Mouse (Mus musculus) lung, adult 18-20 months (tissue): ENCODE measurements around the gene Ccdc85b.
A peak's percentile ranks its signal among the peaks of the same experiment; 100 is the strongest.

Experiments
- DNase-seq, 2 experiments: peaks; one replicate each; pipeline ENCODE4 v3.0.0; 2022; ENCODE audit warnings: mixed read lengths in 2 of 2

Gene Ccdc85b

DNA sequence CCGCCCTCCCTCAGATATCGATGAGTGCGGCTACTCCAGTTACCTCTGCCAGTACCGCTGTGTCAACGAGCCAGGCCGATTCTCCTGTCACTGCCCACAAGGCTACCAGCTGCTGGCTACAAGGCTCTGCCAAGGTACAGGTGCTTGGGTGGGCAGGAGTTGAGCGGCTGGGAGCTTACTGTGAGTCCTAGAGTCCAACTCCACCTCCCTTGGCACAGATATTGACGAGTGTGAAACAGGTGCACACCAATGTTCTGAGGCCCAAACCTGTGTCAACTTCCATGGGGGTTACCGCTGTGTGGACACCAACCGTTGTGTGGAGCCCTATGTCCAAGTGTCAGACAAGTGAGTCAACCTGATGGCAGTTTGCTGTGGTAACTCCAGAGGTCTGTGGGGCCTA is 22.3 kb upstream of the Ccdc85b start:
- no peak for DNase-seq

DNA sequence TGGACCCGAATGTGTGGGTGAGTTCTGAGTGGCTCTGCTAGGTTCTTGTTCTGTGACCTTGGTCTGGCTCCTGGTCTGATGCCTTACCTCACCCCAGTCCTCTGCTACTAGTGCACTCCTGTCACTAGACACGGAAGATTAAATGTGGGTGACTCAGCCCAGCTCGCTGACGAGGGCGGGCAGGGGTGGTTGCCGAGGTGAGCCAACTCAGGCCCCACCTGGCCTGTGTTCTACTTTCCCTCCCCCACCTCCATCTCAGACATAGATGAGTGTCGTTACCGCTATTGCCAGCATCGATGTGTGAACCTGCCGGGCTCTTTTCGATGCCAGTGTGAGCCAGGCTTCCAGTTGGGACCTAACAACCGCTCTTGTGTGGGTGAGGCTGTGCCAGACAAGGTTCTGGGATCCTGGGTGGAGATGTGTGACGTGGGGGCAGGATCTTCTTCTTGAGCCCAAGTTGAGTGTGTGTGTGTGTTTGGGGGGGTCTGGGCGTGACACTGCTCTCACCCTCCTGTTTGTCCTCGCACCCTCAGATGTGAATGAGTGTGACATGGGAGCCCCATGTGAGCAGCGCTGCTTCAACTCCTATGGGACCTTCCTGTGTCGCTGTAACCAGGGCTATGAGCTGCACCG is 20.1 kb upstream of the Ccdc85b start:
- DNase-seq = no peak

DNA sequence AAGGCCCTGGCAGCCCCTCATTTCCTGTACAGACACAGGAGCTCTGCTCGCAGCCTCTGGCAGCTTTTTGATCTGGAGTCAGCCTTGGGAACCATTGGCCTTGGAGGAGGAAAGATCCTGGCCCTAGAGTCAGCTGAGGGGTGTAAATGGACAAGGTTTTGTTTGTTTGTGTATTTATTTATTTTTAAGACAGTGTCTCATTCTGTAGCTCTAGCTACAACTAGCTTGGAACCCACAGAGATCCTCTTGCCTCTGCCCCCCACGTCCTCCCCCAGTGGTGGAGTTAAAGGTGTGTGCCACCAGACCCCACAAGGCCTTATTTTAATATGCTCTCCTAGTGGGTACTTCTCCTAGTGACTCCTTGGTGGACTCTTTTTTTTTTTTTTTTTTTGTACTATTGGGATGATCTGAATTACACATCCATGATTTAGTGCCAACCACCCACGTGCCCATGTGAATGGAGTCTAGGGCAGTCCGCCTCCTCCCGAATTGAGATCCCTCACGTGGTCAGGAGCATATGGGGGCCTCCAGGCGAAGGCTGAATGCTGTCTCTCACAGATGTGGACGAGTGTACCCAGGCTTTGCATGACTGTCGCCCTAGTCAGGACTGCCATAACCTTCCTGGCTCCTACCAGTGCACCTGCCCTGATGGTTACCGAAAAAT is 19.4 kb upstream of the Ccdc85b start:
- DNase-seq = no peak

DNA sequence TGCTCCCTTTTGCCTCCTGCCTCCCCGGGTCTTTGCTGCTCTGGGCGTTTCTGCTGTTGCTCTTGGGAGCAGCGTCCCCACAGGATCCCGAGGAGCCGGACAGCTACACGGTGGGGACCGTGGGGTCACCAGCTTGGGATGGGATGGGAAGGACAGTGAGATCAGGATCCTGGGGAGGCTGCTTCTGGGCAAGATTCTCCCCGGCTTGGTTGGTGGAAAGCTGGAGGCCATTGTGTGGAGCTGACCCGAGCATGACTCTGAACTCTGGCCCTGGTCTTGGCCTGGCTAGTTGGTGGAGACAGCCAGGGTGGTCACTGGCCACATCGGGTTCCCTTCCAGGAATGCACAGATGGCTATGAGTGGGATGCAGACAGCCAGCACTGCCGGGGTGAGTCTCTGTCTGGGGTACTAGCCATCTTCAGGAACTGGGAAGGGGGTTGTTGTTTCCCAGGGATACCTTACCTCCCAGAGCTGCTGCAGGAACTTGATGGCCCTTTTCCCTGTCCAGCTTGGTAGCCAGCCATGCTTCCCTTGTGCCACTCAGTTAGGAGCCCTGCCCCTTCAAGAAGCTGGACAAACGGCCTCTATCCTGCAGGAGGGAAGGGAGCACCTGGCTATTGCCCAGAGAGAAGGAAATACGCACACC is 17.5 kb upstream of the Ccdc85b start:
- no peak for DNase-seq

DNA sequence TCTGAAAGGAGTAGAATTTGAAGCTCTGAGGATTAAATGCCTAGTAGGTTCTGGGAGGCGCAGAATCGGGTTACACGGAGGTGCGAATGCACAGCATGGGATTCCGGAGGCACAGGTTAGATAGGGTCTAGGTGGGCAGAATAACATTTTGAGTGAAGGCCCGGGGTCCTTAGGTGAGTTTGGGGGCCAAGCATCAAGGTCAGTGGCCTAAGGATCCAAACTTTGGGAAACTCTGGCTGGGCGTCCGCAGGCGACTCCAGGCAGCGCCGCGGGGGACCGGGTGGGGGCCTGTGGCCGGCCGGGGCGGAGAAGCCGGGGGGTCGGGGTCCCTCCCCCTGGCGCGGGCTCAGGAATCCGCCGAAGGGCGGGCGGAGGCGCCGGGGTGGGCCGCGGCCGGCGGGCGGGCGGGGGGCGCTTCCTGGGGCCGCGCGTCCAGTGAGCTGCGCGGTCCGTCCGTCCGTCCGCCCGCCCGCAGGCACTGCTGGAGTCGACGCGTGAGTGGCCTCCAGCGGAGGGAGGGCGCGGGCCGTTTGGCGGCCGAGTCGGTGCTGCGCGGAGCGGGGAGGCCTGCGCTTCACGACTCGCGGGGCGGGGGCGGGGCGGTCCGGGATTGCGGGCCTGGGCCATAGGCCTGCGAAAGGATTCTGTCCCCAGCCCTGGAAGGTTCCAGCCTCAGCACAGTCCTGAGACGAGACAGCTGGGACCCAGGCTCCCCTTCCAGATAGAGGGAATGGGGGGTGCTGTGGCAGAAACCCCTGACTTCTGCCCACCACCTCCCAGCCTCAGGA is 16.8 kb upstream of the Ccdc85b start:
- peak in 1 of 2 experiments; percentile 51 for DNase-seq

- DNase-seq = peak; percentile 92 to 95
Observed at GRCm38 (mm10) chr19:5473720-5474119, 16.0 kb upstream of the Ccdc85b start, which contains the start of gene Efemp2. TSS of gene Efemp2 (plus strand) at chr19:5473954.

DNA sequence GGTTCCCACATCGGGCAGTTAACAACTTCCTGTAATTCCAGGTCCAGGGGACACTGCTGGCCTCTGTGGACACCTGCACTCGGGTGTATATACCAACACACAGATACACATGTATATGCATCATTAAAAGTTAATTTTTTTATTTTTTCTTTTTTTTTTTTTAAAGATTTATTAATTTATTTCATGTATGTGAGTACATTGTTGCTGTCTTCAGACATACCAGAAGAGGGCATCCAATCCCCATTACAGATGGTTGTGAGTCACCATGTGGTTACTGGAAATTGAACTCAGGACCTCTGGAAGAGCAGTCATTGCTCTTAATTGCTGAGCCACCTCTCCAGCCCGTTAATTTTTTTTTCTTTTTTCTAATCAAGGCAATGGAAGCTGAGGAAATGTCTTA is 15.2 kb upstream of the Ccdc85b start:
- no peak for DNase-seq

DNA sequence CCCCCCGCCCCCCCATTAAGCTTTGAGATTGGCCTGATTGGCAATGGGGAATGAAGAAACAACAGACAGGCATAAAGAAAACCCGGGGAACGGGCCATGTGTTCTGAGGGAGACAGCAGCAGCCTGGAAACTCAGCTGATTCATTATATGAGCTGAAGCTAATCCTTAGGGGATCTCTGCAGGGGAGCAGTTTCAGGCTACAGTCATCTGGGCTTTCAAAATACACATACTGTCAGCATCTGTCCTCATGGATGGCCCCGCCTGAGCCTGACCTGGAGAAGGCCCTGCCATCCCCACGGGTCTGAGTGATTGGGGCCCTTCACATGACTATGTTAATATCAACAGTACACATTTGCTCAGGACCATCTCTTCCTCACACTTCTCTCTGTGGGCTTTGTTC is 14.2 kb upstream of the Ccdc85b start:
- DNase-seq = no peak

DNA sequence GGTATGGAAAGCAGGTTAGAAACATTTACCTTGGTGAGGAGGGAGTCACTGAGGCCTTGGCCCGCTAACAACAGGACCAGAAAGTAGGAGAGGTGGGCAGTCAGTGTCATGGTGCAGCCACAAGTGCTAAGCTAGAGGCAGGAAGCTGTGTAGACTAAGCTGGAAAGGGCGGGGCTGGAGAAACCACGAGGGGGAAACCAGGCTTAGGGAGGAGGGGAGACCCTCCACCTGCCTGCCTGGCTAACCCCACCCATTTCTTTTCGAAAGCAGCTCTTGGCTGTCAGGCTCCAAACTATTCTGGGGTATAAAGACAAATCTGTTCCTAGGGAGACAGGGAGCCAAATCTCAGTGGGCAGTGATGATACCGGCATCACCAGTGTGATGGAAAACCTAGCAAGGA is 10.7 kb upstream of the Ccdc85b start, which contains the start of gene Ctsw:
TSS of gene Ctsw (minus strand) at position 134 of the 400 bp plus-strand sequence.
- DNase-seq = no peak

- DNase-seq = no peak
Observed at GRCm38 (mm10) chr19:5466916-5467500, 9.3 kb upstream of the Ccdc85b start.

DNA sequence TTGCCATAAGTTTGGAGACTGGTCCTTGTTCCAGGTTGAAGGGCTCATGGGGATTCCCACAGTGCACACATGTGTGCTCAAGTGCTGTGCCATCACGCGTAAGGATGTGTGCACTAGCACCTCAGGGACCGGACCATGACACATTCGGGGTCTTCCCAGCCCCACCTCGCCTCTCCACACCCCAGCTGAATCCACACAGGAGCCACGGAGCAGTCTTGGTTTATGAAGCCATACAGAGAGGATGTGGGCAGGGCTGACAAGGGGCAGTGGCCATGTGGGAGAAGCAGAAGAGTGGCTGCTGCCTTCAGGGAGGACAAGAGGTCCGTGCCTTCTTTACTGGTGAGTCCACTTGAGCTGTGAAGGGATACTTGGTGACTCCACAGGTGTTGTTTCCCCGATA is 7.3 kb upstream of the Ccdc85b start:
- no peak for DNase-seq

DNA sequence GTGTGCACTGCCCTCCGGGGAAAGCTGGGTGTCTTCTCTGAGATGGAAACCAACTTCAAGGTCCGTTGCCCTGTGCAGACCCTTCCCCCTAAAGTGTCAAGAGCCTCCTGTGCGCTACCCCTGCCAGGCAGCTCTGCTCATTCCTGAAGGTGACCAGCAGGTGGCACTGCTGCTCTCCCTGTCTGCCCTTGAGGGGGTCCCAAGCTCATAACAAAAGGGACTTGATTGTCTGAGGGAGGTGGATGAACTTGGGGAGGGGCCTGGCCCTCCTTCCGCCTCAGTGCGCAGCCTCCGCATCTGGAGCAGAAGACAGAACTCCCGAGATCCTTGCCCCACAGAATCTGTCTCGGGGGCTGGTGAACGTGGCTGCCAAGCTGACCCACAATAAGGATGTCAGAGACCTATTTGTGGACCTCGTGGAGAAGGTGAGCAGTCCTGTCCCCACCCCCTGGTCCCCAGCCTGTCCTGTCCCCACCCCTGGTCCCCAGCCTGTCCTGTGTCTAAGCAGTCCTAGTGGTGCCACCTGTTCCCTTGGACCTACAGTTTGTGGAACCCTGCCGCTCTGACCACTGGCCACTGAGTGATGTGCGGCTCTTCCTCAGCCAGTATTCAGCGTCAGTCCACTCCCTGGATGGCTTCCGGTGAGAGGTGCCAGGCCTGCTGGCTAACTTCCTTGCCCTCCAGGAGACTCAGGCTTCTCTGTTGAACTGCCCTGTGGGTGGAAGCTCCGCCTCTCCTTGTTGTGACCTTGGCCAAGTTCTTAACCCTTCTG is 6.3 kb upstream of the Ccdc85b start:
- DNase-seq = peak; percentile 60 to 67

- no peak for DNase-seq
Observed at GRCm38 (mm10) chr19:5463212-5463611, 5.5 kb upstream of the Ccdc85b start.

- DNase-seq = no peak
Observed at GRCm38 (mm10) chr19:5461411-5461810, 3.7 kb upstream of the Ccdc85b start.

DNA sequence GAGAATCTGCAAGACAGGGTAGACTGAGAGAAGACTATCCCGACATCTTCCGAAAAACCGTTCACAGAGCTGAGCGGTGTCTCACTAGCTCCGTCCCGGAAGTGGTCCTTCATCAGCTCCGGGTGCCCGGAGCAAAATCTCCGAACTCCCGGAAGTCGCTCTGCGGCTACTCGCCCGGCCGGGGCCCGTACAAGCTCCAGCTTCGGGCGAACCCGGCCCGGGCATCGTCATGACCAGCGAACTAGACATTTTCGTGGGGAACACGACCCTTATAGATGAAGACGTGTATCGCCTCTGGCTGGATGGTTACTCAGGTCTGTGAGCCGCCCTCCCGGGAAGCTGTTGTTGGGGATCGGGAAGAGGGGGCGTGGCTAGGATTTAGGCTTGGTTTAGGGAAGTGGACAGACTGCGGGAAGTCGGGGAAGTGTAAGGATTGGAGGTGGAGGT is 2.8 kb upstream of the Ccdc85b start, which contains the start of gene Fibp:
TSS of gene Fibp (plus strand) at position 151 of the 447 bp plus-strand sequence.
- peak; percentile 87 to 88 for DNase-seq

GRCm38 (mm10) chr19:5459896-5460295 is 2.2 kb upstream of the Ccdc85b start:
- DNase-seq = no peak

- DNase-seq = no peak
Observed at GRCm38 (mm10) chr19:5459019-5459418, 1.3 kb upstream of the Ccdc85b start.

DNA sequence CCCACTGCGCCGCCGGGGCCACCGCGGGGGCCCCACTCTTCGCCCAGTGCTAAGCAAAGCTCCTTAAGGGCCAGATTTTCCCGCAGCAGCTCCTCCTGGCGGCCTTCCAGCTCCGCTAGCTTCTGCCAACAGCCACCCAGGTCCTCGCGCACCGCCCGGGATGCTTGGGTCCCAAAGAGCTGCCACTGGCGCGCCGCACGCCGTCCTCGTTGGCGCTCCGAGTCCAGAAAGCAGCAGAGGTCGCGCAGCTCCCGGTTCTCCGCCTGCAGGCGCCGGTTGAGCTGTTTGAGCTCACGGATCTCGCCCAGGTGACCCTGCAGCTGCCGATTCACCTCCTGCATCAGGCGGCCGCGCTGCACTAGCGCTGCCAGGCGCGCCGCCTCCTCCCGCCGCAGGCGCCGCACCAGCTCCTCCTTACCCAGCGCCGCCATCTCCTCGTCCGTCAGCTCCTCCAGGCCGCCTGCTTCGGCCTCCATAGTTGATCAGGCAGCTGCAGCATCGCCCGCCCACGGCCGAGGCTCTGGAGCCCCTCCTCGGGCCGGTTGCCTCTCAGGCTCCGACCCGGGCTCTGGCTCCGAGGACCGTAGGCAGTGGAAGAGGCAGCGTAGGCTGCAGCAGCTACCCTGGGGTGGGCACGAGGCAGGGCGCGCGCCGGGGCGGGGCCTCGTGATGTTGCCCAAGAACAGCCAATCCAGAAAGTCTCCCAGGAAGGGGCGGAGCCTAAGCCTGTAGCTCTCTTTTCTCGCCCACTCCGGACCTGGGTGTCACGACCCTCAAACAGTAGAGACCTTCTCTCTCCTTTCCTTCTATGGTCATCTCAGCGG is 560 bp downstream of the Ccdc85b start:
- DNase-seq = peak; percentile 94 to 96

DNA sequence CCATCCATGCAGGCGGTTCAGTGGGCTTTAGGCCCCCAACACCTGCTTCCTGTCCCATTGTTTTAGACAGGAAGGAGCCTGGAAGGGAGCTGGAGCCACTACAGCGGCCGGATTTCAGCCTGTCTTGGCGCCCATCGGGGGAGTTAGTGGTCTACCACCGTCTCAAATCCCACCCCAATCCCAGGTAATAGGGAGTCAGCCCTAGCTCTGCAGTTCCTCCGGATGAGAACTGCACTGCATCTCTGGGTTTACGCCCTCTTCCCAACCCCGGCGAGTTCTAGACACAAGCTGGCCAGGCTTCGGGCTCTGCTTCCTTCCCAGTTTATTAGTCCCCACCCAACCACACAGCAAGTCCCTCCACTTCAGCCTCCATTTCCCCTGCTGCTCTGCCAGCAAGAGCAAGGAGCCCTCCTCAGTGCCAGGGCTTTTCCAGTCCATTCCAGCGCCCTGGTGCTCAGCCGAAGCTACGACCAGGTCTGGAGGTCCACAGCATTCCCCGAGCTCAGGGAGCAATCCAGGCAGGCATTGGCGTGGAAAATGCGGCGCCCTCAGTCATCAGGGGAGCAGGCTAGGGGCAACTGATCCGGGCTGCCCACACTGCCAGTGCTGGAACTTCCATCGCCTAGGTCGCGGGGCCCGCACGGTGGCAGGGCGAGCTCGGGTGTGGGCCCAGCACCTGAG is 1.3 kb downstream of the Ccdc85b start:
- DNase-seq = peak; percentile 31 to 55

GRCm38 (mm10) chr19:5455568-5455967 is 2.1 kb downstream of the Ccdc85b start:
- no peak for DNase-seq
